Mouse (Mus musculus) right cerebral cortex, postnatal 10 days (tissue): ENCODE measurements at regions not wholly inside any gene's neighbourhood (a gene's known extent, or its start where the extent isn't known, plus 50 kb on each side); places are given as distances from the start of the nearest gene placed in this dataset.
"Not testable (repeated sequence)": the region's sequence is repeated elsewhere in the genome, so short reads cannot be mapped to it uniquely, and the experiment has no call there.

Source experiments
- DNase-seq, 2 experiments: peaks; one replicate each; pipeline ENCODE4 v3.0.0; 2021; ENCODE audit warnings: low spot score in 2 of 2

GRCm38 (mm10) chr16:15368383-15369163 is 51.3 kb downstream of the Gm21897 start:
- no peak for DNase-seq

- no peak for DNase-seq
Observed at GRCm38 (mm10) chr16:15372844-15373243, 55.6 kb downstream of the Gm21897 start.

- no peak for DNase-seq
Observed at GRCm38 (mm10) chr16:15373961-15374360, 56.7 kb downstream of the Gm21897 start.

- DNase-seq = no peak
Observed at GRCm38 (mm10) chr16:15385557-15386240, 68.4 kb downstream of the Gm21897 start.

GRCm38 (mm10) chr16:15386241-15386574 is 69.0 kb downstream of the Gm21897 start:
- DNase-seq = peak; percentile 58 to 66

GRCm38 (mm10) chr16:15389892-15390291 is 72.6 kb downstream of the Gm21897 start:
- no peak for DNase-seq

- no peak for DNase-seq
Observed at GRCm38 (mm10) chr16:15430352-15430751, 113.1 kb downstream of the Gm21897 start.

GRCm38 (mm10) chr16:15432681-15433080 is 115.4 kb downstream of the Gm21897 start:
- DNase-seq = no peak

- not testable (repeated sequence) for DNase-seq
Observed at GRCm38 (mm10) chr16:15462856-15463255, 145.6 kb downstream of the Gm21897 start.

GRCm38 (mm10) chr16:15473875-15474274 is 156.6 kb downstream of the Gm21897 start:
- no peak for DNase-seq

GRCm38 (mm10) chr16:15478876-15479275 is 161.6 kb downstream of the Gm21897 start:
- DNase-seq = no peak

GRCm38 (mm10) chr16:15491328-15491999 is 174.2 kb downstream of the Gm21897 start:
- DNase-seq = no peak

GRCm38 (mm10) chr16:15493236-15493635 is 176.0 kb downstream of the Gm21897 start:
- DNase-seq = no peak
